Mouse (Mus musculus) forebrain, embryonic 12.5 days (tissue): ENCODE measurements around the gene Nebl. TPM values are rescaled to one million over a fixed set of nuclear protein-coding genes. Genes with fewer than 3 reads are reported as not detected.

ENCODE experiments used
- ATAC-seq: fragments of 200-750 bp; cut with Nextera tagmentation; 2 replicates; pipeline ENCODE4 v1.8.0; 2017; ENCODE audit warnings: moderate TSS enrichment; ENCODE audit not compliant: low FRiP score
- H3K27ac ChIP-seq: fragments of 300-500 bp; sonication (generic); 2 replicates; pipeline ENCODE4 v1.5.1; 2016; ENCODE audit warnings: mild to moderate bottlenecking
- H3K27me3 ChIP-seq: fragments of 300-500 bp; sonication (generic); 2 replicates; pipeline ENCODE4 v1.6.1; 2016; ENCODE audit warnings: mild to moderate bottlenecking
- H3K36me3 ChIP-seq: fragments of 300-500 bp; sonication (generic); replicated peaks from 2 replicates; pipeline ENCODE4 v1.6.1; 2016; ENCODE audit warnings: mild to moderate bottlenecking
- H3K4me1 ChIP-seq: fragments of 300-500 bp; sonication (generic); 2 replicates; pipeline ENCODE4 v1.6.1; 2016
- H3K4me2 ChIP-seq: fragments of 300-500 bp; sonication (generic); 2 replicates; pipeline ENCODE4 v1.6.1; 2016; ENCODE audit warnings: mild to moderate bottlenecking, moderate library complexity
- H3K4me3 ChIP-seq: fragments of 300-500 bp; sonication (generic); replicated peaks from 2 replicates; pipeline ENCODE4 v1.5.1; 2016; ENCODE audit warnings: mild to moderate bottlenecking
- H3K9ac ChIP-seq: fragments of 300-500 bp; sonication (generic); 2 replicates; pipeline ENCODE4 v1.6.1; 2016; ENCODE audit warnings: mild to moderate bottlenecking
- H3K9me3 ChIP-seq: fragments of 300-500 bp; sonication (generic); 2 replicates; pipeline ENCODE4 v1.6.1; 2016
- WGBS: fragments of 180-500 bp; shearing (Covaris S2); methylation state at CpG from one replicate; pipeline ENCODE4 v1.1.7; 2016; 5-methylcytosine and 5-hydroxymethylcytosine counted together
- polyA plus RNA-seq: library from polyadenylated mRNA; unstranded; fragments of >200 nt; fragmentation: Nextera tagmentation; extraction: Ambion mirVana; gene quantifications from 2 replicates; pipeline ENCODE4 v1.2.1, GENCODE M21; 2016

The Nebl gene
- polyA plus RNA-seq, 1 experiment from 2014 or later: 6.5 TPM

GRCm38 (mm10) chr2:17597932-17598331, 133.3 kb downstream of the Nebl start:
- Histone ChIP-seq H3K27ac (no peak overlapping the region), H3K4me2 (no peak overlapping the region), H3K9ac (no peak overlapping the region), H3K27me3 (no peaks in the 10 kb centered on the region), H3K9me3 (no peaks in the 10 kb centered on the region), H3K36me3 (no peaks in the 10 kb centered on the region), H3K4me1 (no peaks in the 10 kb centered on the region), H3K4me3 (no peak overlapping the region)
- WGBS: 41% methylated on average over 2 of the region's 2 CpGs
- no peak for ATAC-seq

GRCm38 (mm10) chr2:17589669-17590068, 141.6 kb downstream of the Nebl start:
- no peak overlapping the region for H3K27ac ChIP-seq
- H3K4me3 ChIP-seq: no peak overlapping the region
- 88% methylated on average over 3 of the region's 3 CpGs for WGBS
- H3K36me3 ChIP-seq: no peaks in the 10 kb centered on the region
- no peaks in the 10 kb centered on the region for H3K4me1 ChIP-seq
- no peaks in the 10 kb centered on the region for H3K27me3 ChIP-seq
- no peak overlapping the region for H3K4me2 ChIP-seq
- no peaks in the 10 kb centered on the region for H3K9me3 ChIP-seq
- ATAC-seq: no peak
- no peak overlapping the region for H3K9ac ChIP-seq

GRCm38 (mm10) chr2:17585329-17585992, 145.8 kb downstream of the Nebl start:
- WGBS: 93% methylated on average over 6 of the region's 6 CpGs
- H3K27ac ChIP-seq: no peak overlapping the region
- H3K36me3 ChIP-seq: no peaks in the 10 kb centered on the region
- H3K27me3 ChIP-seq: no peaks in the 10 kb centered on the region
- H3K9me3 ChIP-seq: no peaks in the 10 kb centered on the region
- no peak overlapping the region for H3K9ac ChIP-seq
- H3K4me3 ChIP-seq: no peak overlapping the region
- ATAC-seq: no peak
- H3K4me1 ChIP-seq: no peaks in the 10 kb centered on the region
- no peak overlapping the region for H3K4me2 ChIP-seq

GRCm38 (mm10) chr2:17575648-17576047, 155.6 kb downstream of the Nebl start:
- no peak overlapping the region for H3K4me3 ChIP-seq
- no peak overlapping the region for H3K4me2 ChIP-seq
- H3K36me3 ChIP-seq: no peaks in the 10 kb centered on the region
- H3K9ac ChIP-seq: no peak overlapping the region
- no peak for ATAC-seq
- no peaks in the 10 kb centered on the region for H3K27me3 ChIP-seq
- WGBS: 67% methylated on average over 3 of the region's 3 CpGs
- no peak overlapping the region for H3K27ac ChIP-seq
- H3K9me3 ChIP-seq: no peaks in the 10 kb centered on the region
- no peaks in the 10 kb centered on the region; the same call in 1 of the 2 replicates for H3K4me1 ChIP-seq

GRCm38 (mm10) chr2:17571716-17572115, 159.5 kb downstream of the Nebl start:
- Histone ChIP-seq H3K4me3 (no peak overlapping the region), H3K4me1 (no peaks in the 10 kb centered on the region; the same call in 1 of the 2 replicates), H3K4me2 (no peak overlapping the region), H3K9ac (no peak overlapping the region), H3K27me3 (no peaks in the 10 kb centered on the region), H3K9me3 (no peaks in the 10 kb centered on the region), H3K36me3 (no peaks in the 10 kb centered on the region), H3K27ac (no peak overlapping the region)
- 72% methylated on average over 2 of the region's 2 CpGs for WGBS
- no peak for ATAC-seq

GRCm38 (mm10) chr2:17558889-17559742, 172.1 kb downstream of the Nebl start:
- no peak overlapping the region; the same call in 1 of the 2 replicates for H3K9ac ChIP-seq
- peak overlapping the region; percentile 59; the same call in 1 of the 2 replicates for H3K27ac ChIP-seq
- peak; percentile 87 for ATAC-seq
- no peaks in the 10 kb centered on the region for H3K27me3 ChIP-seq
- H3K4me3 ChIP-seq: no peak overlapping the region
- H3K36me3 ChIP-seq: no peaks in the 10 kb centered on the region
- H3K9me3 ChIP-seq: no peaks in the 10 kb centered on the region
- 21% methylated on average over 4 of the region's 4 CpGs for WGBS
- peaks cover 12% of the 10 kb centered on the region for H3K4me1 ChIP-seq
- peak overlapping the region; percentile 10; the same call in 1 of the 2 replicates for H3K4me2 ChIP-seq

- H3K36me3 ChIP-seq: no peaks in the 10 kb centered on the region
- no peak overlapping the region for H3K4me3 ChIP-seq
- no peaks in the 10 kb centered on the region for H3K4me1 ChIP-seq
- no peaks in the 10 kb centered on the region for H3K9me3 ChIP-seq
- WGBS: 27% methylated on average over 4 of the region's 4 CpGs
- no peak overlapping the region for H3K9ac ChIP-seq
- H3K27ac ChIP-seq: no peak overlapping the region
- H3K27me3 ChIP-seq: no peaks in the 10 kb centered on the region
- ATAC-seq: no peak
- H3K4me2 ChIP-seq: no peak overlapping the region
Measured at GRCm38 (mm10) chr2:17549895-17550558, 181.2 kb downstream of the Nebl start.

- 61% methylated on average over 3 of the region's 3 CpGs for whole genome bisulfite sequencing
- Histone ChIP-seq H3K36me3 (no peaks in the 10 kb centered on the region), H3K9ac (no peak overlapping the region), H3K4me2 (no peak overlapping the region), H3K27me3 (no peaks in the 10 kb centered on the region), H3K9me3 (no peaks in the 10 kb centered on the region), H3K4me3 (no peak overlapping the region), H3K4me1 (no peaks in the 10 kb centered on the region), H3K27ac (no peak overlapping the region)
- no peak for ATAC-seq
Measured at GRCm38 (mm10) chr2:17546354-17546948, 184.8 kb downstream of the Nebl start.

- H3K9ac ChIP-seq: no peak overlapping the region
- no peaks in the 10 kb centered on the region for H3K4me1 ChIP-seq
- H3K36me3 ChIP-seq: no peaks in the 10 kb centered on the region
- H3K4me3 ChIP-seq: no peak overlapping the region
- no peak for ATAC-seq
- no peaks in the 10 kb centered on the region for H3K9me3 ChIP-seq
- whole genome bisulfite sequencing: 73% methylated on average over 10 of the region's 10 CpGs
- no peak overlapping the region for H3K27ac ChIP-seq
- H3K27me3 ChIP-seq: no peaks in the 10 kb centered on the region
- H3K4me2 ChIP-seq: no peak overlapping the region
Measured at GRCm38 (mm10) chr2:17539737-17540136, 191.5 kb downstream of the Nebl start.

GRCm38 (mm10) chr2:17538493-17538892, 192.8 kb downstream of the Nebl start:
- no peak overlapping the region for H3K27ac ChIP-seq
- WGBS: 89% methylated on average over 4 of the region's 4 CpGs
- H3K4me3 ChIP-seq: no peak overlapping the region
- H3K36me3 ChIP-seq: no peaks in the 10 kb centered on the region
- ATAC-seq: no peak
- H3K4me2 ChIP-seq: no peak overlapping the region
- H3K4me1 ChIP-seq: no peaks in the 10 kb centered on the region
- no peak overlapping the region for H3K9ac ChIP-seq
- H3K27me3 ChIP-seq: no peaks in the 10 kb centered on the region
- no peaks in the 10 kb centered on the region for H3K9me3 ChIP-seq

- no peaks in the 10 kb centered on the region for H3K9me3 ChIP-seq
- ATAC-seq: no peak
- H3K4me1 ChIP-seq: no peaks in the 10 kb centered on the region
- H3K9ac ChIP-seq: no peak overlapping the region
- H3K27ac ChIP-seq: no peak overlapping the region
- H3K36me3 ChIP-seq: no peaks in the 10 kb centered on the region
- no peak overlapping the region for H3K4me2 ChIP-seq
- peaks cover 6% of the 10 kb centered on the region; the same call in 1 of the 2 replicates for H3K27me3 ChIP-seq
- WGBS: 84% methylated on average over 12 of the region's 12 CpGs
- H3K4me3 ChIP-seq: no peak overlapping the region
Measured at GRCm38 (mm10) chr2:17531355-17532105, 199.7 kb downstream of the Nebl start.
